Mouse (Mus musculus) forebrain, embryonic 14.5 days (tissue): ENCODE measurements around the gene Rps10. TPM values are rescaled to one million over a fixed set of nuclear protein-coding genes. Genes with fewer than 3 reads are reported as not detected.
A peak's percentile ranks its signal among the peaks of the same experiment; 100 is the strongest.

Experiments
- ATAC-seq: fragments of 200-750 bp; cut with Nextera tagmentation; 2 replicates; pipeline ENCODE4 v1.8.0; 2017; ENCODE audit warnings: mild to moderate bottlenecking, moderate library complexity
- DNase-seq: peaks from one replicate; pipeline ENCODE4 v3.0.0-alpha.2; 2015; ENCODE audit warnings: low spot score
- H3K27ac ChIP-seq: fragments of 300-500 bp; sonication (generic); 2 replicates; pipeline ENCODE4 v1.5.1; 2014; ENCODE audit warnings: low read depth, mild to moderate bottlenecking, control low read depth, low read length, moderate library complexity
- H3K27me3 ChIP-seq: fragments of 300-500 bp; sonication (generic); replicated peaks from 2 replicates; pipeline ENCODE4 v1.6.1; 2014; ENCODE audit warnings: low read length, control low read depth, mixed read lengths; ENCODE audit not compliant: control insufficient read depth, insufficient read depth
- H3K36me3 ChIP-seq: fragments of 300-500 bp; sonication (generic); 2 replicates; pipeline ENCODE4 v1.6.1; 2014; ENCODE audit warnings: low read length, control low read depth; ENCODE audit not compliant: control insufficient read depth, insufficient read depth
- H3K4me1 ChIP-seq: fragments of 300-500 bp; sonication (generic); 2 replicates; pipeline ENCODE4 v1.6.1; 2014; ENCODE audit warnings: antibody characterized with exemption, low read length, control low read depth; ENCODE audit not compliant: control insufficient read depth, insufficient read depth
- H3K4me2 ChIP-seq: fragments of 300-500 bp; sonication (generic); 2 replicates; pipeline ENCODE4 v1.6.1; 2014; ENCODE audit warnings: mild to moderate bottlenecking, control low read depth, low read length
- H3K4me3 ChIP-seq: fragments of 300-500 bp; sonication (generic); 2 replicates; pipeline ENCODE4 v1.5.1; 2014; ENCODE audit warnings: low read depth, low read length, control low read depth
- H3K9ac ChIP-seq: fragments of 300-500 bp; sonication (generic); 2 replicates; pipeline ENCODE4 v1.6.1; 2014; ENCODE audit warnings: mild to moderate bottlenecking, low read length, control low read depth, moderate library complexity
- H3K9me3 ChIP-seq: fragments of 300-500 bp; sonication (generic); replicated peaks from 2 replicates; pipeline ENCODE4 v1.6.1; 2016; ENCODE audit warnings: low read length, control low read depth, mixed read lengths; ENCODE audit not compliant: control insufficient read depth
- WGBS: fragments of 180-500 bp; shearing (Covaris S2); extraction: QIAGEN DNeasy Blood & Tissue Kit; methylation state at CpG from one replicate; pipeline ENCODE4 v1.1.7; 2014; 5-methylcytosine and 5-hydroxymethylcytosine counted together
- polyA plus RNA-seq: library from polyadenylated mRNA; unstranded; fragments of >200 nt; fragmentation: Nextera tagmentation; extraction: Ambion mirVana; gene quantifications from 2 replicates; pipeline ENCODE4 v1.2.1, GENCODE M21; 2014

Gene Rps10
- polyA plus RNA-seq, 1 experiment from 2014 or later = 789 TPM

DNA sequence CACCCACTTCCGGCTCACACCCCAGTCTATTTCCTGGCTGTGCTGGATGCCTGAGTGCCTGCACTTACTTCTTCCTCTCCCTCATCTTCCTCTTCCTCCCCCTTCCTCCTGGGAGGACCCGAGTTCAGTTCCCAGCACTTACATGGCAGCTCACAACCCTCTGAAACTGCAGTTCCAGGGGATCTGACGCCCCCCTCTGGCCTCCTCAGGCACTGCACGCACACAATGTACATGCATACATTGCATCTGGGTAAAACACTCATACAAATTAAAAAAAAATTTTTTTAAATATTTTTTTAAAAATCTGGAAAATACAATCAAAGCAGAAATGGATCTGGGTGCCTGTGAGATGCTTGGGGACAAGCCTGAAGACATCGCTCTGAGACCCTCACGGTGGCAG, 35.3 kb upstream of the Rps10 start:
- 85% methylated on average over 6 of the region's 6 CpGs for WGBS
- Histone ChIP-seq H3K27ac (no peak overlapping the region), H3K9ac (no peak overlapping the region), H3K27me3 (no peaks in the 10 kb centered on the region), H3K4me1 (0 out of 2 replicates have a peak, but pooled peaks cover 5% of the 10 kb centered on the region), H3K4me2 (no peak overlapping the region), H3K4me3 (no peak overlapping the region), H3K36me3 (no peaks in the 10 kb centered on the region), H3K9me3 (no peaks in the 10 kb centered on the region)
- DNase-seq = no peak
- no peak for ATAC-seq

DNA sequence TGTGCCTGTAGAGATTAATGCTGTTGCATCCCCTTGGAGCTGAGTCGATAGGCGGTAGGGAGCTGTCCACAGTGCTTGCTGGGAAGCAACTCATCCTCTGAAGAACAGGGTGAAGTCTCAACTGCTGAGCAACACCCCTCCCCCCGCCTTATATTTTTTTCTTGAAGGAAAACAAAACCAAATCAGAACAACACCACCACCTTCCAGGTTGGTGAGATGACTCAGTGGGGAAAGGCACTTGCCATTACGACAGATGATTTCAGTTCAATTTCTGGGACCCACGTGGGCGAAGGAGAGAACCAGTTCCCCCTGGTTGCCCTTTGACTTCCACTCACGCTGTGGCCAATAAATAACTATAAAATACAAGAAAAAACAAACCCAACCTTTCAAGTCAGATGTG, 22.3 kb upstream of the Rps10 start:
- DNase-seq (no peak), ATAC-seq (no peak)
- H3K4me1 ChIP-seq = peaks cover 8% of the 10 kb centered on the region; the same call in 1 of the 2 replicates
- H3K9ac ChIP-seq = no peak overlapping the region
- no peak overlapping the region for H3K4me2 ChIP-seq
- WGBS = 82% methylated on average over 7 of the region's 7 CpGs
- H3K27me3 ChIP-seq = peaks cover 15% of the 10 kb centered on the region
- H3K27ac ChIP-seq = no peak overlapping the region
- H3K9me3 ChIP-seq = no peaks in the 10 kb centered on the region
- H3K36me3 ChIP-seq = no peaks in the 10 kb centered on the region
- H3K4me3 ChIP-seq = no peak overlapping the region

GRCm38 (mm10) chr17:27657123-27657522, 20.7 kb upstream of the Rps10 start:
- WGBS = 74% methylated on average over 8 of the region's 8 CpGs
- Histone ChIP-seq H3K4me1 (peaks cover 8% of the 10 kb centered on the region; the same call in 1 of the 2 replicates), H3K4me3 (no peak overlapping the region), H3K27me3 (peaks cover 15% of the 10 kb centered on the region), H3K4me2 (no peak overlapping the region), H3K9me3 (no peaks in the 10 kb centered on the region), H3K36me3 (no peaks in the 10 kb centered on the region), H3K27ac (no peak overlapping the region), H3K9ac (no peak overlapping the region)
- no peak for DNase-seq
- ATAC-seq = no peak

- 39% methylated on average over 5 of the region's 5 CpGs for WGBS
Observed at GRCm38 (mm10) chr17:27656414-27656813, 19.9 kb upstream of the Rps10 start.

GRCm38 (mm10) chr17:27656011-27656399, 19.5 kb upstream of the Rps10 start:
- Histone ChIP-seq H3K9ac (peak overlapping the region; percentile 70), H3K4me3 (peak overlapping the region; percentile 52), H3K27ac (peak overlapping the region; percentile 48; the same call in 1 of the 2 replicates), H3K9me3 (no peaks in the 10 kb centered on the region), H3K36me3 (no peaks in the 10 kb centered on the region), H3K27me3 (peaks cover 15% of the 10 kb centered on the region), H3K4me2 (peak overlapping the region; percentile 87), H3K4me1 (peaks cover 8% of the 10 kb centered on the region; the same call in 1 of the 2 replicates)
- DNase-seq = peak; percentile 61
- peak; percentile 57 for ATAC-seq
- 6% methylated on average over 13 of the region's 14 CpGs for WGBS

More at GRCm38 (mm10) chr17:27656414-27656813, 19.9 kb upstream of the Rps10 start:
- Histone ChIP-seq H3K9ac (peak overlapping the region; percentile 70; the same call in 1 of the 2 replicates), H3K27ac (no peak overlapping the region), H3K4me1 (peaks cover 8% of the 10 kb centered on the region; the same call in 1 of the 2 replicates), H3K27me3 (peaks cover 15% of the 10 kb centered on the region), H3K9me3 (no peaks in the 10 kb centered on the region), H3K4me2 (peak overlapping the region; percentile 87), H3K4me3 (peak overlapping the region; percentile 52), H3K36me3 (no peaks in the 10 kb centered on the region)
- no peak for DNase-seq
- ATAC-seq = no peak

- Histone ChIP-seq H3K9me3 (no peaks in the 10 kb centered on the region), H3K4me3 (peak within 1 kb of the TSS; percentile 52), H3K27ac (peak within 1 kb of the TSS; percentile 48), H3K27me3 (peaks cover 15% of the 10 kb centered on the region), H3K36me3 (no peaks in the 10 kb centered on the region), H3K9ac (peak within 1 kb of the TSS; percentile 70), H3K4me2 (peak within 1 kb of the TSS; percentile 87), H3K4me1 (peaks cover 8% of the 10 kb centered on the region; the same call in 1 of the 2 replicates)
- DNase-seq (peak; percentile 72), ATAC-seq (peak; percentile 79)
- under 1% methylated on average over 49 of the region's 65 CpGs for WGBS
Observed at GRCm38 (mm10) chr17:27655089-27656010, 18.9 kb upstream of the Rps10 start, which contains the start of gene Pacsin1. Pacsin1 (plus strand) TSS chr17:27655509.

- no peak for DNase-seq
- Histone ChIP-seq H3K9ac (no peak overlapping the region), H3K27me3 (peaks cover 15% of the 10 kb centered on the region), H3K4me3 (no peak overlapping the region), H3K9me3 (no peaks in the 10 kb centered on the region), H3K4me2 (no peak overlapping the region), H3K4me1 (peaks cover 8% of the 10 kb centered on the region; the same call in 1 of the 2 replicates), H3K36me3 (no peaks in the 10 kb centered on the region), H3K27ac (no peak overlapping the region)
- no peak for ATAC-seq
- 81% methylated on average over 10 of the region's 10 CpGs for WGBS
Observed at GRCm38 (mm10) chr17:27653253-27653959, 16.9 kb upstream of the Rps10 start.

- no peak for DNase-seq
- H3K9me3 ChIP-seq = no peaks in the 10 kb centered on the region
- H3K4me1 ChIP-seq = peaks cover 8% of the 10 kb centered on the region; the same call in 1 of the 2 replicates
- no peak overlapping the region for H3K4me2 ChIP-seq
- WGBS = 89% methylated on average over 23 of the region's 23 CpGs
- H3K27ac ChIP-seq = no peak overlapping the region
- H3K9ac ChIP-seq = no peak overlapping the region
- no peaks in the 10 kb centered on the region for H3K36me3 ChIP-seq
- ATAC-seq = no peak
- peaks cover 15% of the 10 kb centered on the region for H3K27me3 ChIP-seq
- no peak overlapping the region for H3K4me3 ChIP-seq
Observed at GRCm38 (mm10) chr17:27652046-27652790, 15.7 kb upstream of the Rps10 start.
